Mouse (Mus musculus) CH12.LX (cell line): Measurements from ENCODE around the gene Slc26a3. TPM values are rescaled to one million over a fixed set of nuclear protein-coding genes. Genes with fewer than 3 reads are reported as not detected.

Source experiments
- DNase-seq: peaks from one replicate; pipeline ENCODE4 v3.0.0-alpha.2; 2013; ENCODE audit errors: extremely low read depth
- H3K27ac ChIP-seq: 2 replicates; pipeline ENCODE4 v1.5.1; 2012; ENCODE audit warnings: low read depth, mild to moderate bottlenecking, control low read depth, moderate library complexity; ENCODE audit not compliant: insufficient read depth
- H3K27me3 ChIP-seq: replicated peaks from 2 replicates; pipeline ENCODE3; 2012; ENCODE audit warnings: inconsistent platforms
- H3K36me3 ChIP-seq, 2 experiments: replicated peaks in 1 of 2; 2 replicates each; pipeline versions ENCODE3 to v1.6.1; 2012; ENCODE audit warnings: inconsistent platforms in 1 of 2, low read length in 1 of 2, mild to moderate bottlenecking in 1 of 2, mixed read lengths in 1 of 2, moderate library complexity in 1 of 2; ENCODE audit not compliant: control insufficient read depth in 1 of 2, insufficient read depth in 1 of 2
- H3K4me1 ChIP-seq, 2 experiments: 2 replicates each; pipeline ENCODE4 v1.6.1; 2012; ENCODE audit warnings: inconsistent platforms in 1 of 2, moderate library complexity in 1 of 2; ENCODE audit not compliant: insufficient read depth in 2 of 2, control insufficient read depth in 1 of 2
- H3K4me2 ChIP-seq: 2 replicates; pipeline ENCODE4 v1.6.1; 2012; ENCODE audit warnings: low read depth, mild to moderate bottlenecking, control low read depth; ENCODE audit not compliant: poor library complexity, insufficient read depth, severe bottlenecking
- H3K4me3 ChIP-seq, 3 experiments: fragments of 150-350 bp in 1 of 3; sonication (generic) in 1 of 3; replicated peaks in 1 of 3; 2 replicates each; pipeline versions ENCODE3 to v1.5.1; 2011 to 2012; ENCODE audit warnings: low read depth in 2 of 3, low read length in 2 of 3, mild to moderate bottlenecking in 2 of 3, moderate library complexity in 2 of 3, control low read depth in 1 of 3, improper control_type of control experiment in 1 of 3, inconsistent platforms in 1 of 3, mixed read lengths in 1 of 3; ENCODE audit not compliant: poor library complexity in 1 of 3
- H3K79me2 ChIP-seq: replicated peaks from 2 replicates; pipeline ENCODE4 v1.6.1; 2012; ENCODE audit warnings: mild to moderate bottlenecking, moderate library complexity; ENCODE audit not compliant: control insufficient read depth, poor library complexity, insufficient read depth, severe bottlenecking; ENCODE audit errors: extremely low read depth
- H3K9ac ChIP-seq: 2 replicates; pipeline ENCODE4 v1.6.1; 2012; ENCODE audit warnings: low read depth, mild to moderate bottlenecking, control low read depth, moderate library complexity; ENCODE audit not compliant: insufficient read depth
- H3K9me3 ChIP-seq: replicated peaks from 2 replicates; pipeline ENCODE3; 2012; ENCODE audit warnings: low read length, inconsistent platforms, mixed read lengths
- BHLHE40 ChIP-seq: IDR thresholded peaks from 2 replicates; pipeline ENCODE4 v1.6.1; 2011; ENCODE audit warnings: mild to moderate bottlenecking, low read depth, low read length, improper control_type of control experiment
- CHD1 ChIP-seq: IDR thresholded peaks from 2 replicates; pipeline ENCODE4 v1.6.1; 2012; ENCODE audit warnings: low read depth, low read length, improper control_type of control experiment, inconsistent platforms
- CHD2 ChIP-seq: IDR thresholded peaks from 2 replicates; pipeline ENCODE4 v1.6.1; 2011; ENCODE audit warnings: low read length, improper control_type of control experiment
- E2F4 ChIP-seq: IDR thresholded peaks from 2 replicates; pipeline ENCODE4 v1.6.1; 2011; ENCODE audit warnings: low read depth, low read length, improper control_type of control experiment; ENCODE audit not compliant: insufficient replicate concordance
- ETS1 ChIP-seq: conservative IDR thresholded peaks from 2 replicates; pipeline ENCODE4 v1.6.1; 2012; ENCODE audit warnings: low read depth, mild to moderate bottlenecking, inconsistent platforms, low read length, improper control_type of control experiment, moderate library complexity
- GABPA ChIP-seq: IDR thresholded peaks from 2 replicates; pipeline ENCODE4 v1.6.1; 2012; ENCODE audit warnings: low read depth, low read length, improper control_type of control experiment, inconsistent platforms; ENCODE audit not compliant: insufficient replicate concordance
- HCFC1 ChIP-seq: IDR thresholded peaks from 2 replicates; pipeline ENCODE4 v1.6.1; 2012; ENCODE audit warnings: low read depth, mild to moderate bottlenecking, inconsistent platforms, low read length, improper control_type of control experiment
- IRF4 ChIP-seq: IDR thresholded peaks from 2 replicates; pipeline ENCODE4 v1.6.1; 2014; ENCODE audit warnings: low read depth, mild to moderate bottlenecking, inconsistent platforms, low read length, improper control_type of control experiment
- JUN ChIP-seq: IDR thresholded peaks from 2 replicates; pipeline ENCODE4 v1.6.1; 2011; ENCODE audit warnings: low read depth, mild to moderate bottlenecking, low read length, improper control_type of control experiment, moderate library complexity; ENCODE audit not compliant: insufficient read depth
- JUND ChIP-seq: conservative IDR thresholded peaks from 2 replicates; pipeline ENCODE4 v1.6.1; 2011; ENCODE audit warnings: low read depth, low read length, improper control_type of control experiment
- KAT2A ChIP-seq: IDR thresholded peaks from 2 replicates; pipeline ENCODE4 v1.6.1; 2012; ENCODE audit warnings: low read length, improper control_type of control experiment, inconsistent platforms; ENCODE audit not compliant: insufficient replicate concordance
- MAX ChIP-seq: IDR thresholded peaks from 2 replicates; pipeline ENCODE4 v1.6.1; 2011; ENCODE audit warnings: low read length, improper control_type of control experiment
- MEF2A ChIP-seq: IDR thresholded peaks from 2 replicates; pipeline ENCODE4 v1.6.1; 2014; ENCODE audit warnings: low read depth, mild to moderate bottlenecking, inconsistent platforms, low read length, improper control_type of control experiment, borderline replicate concordance
- MXI1 ChIP-seq: IDR thresholded peaks from 2 replicates; pipeline ENCODE4 v1.6.1; 2011; ENCODE audit warnings: mild to moderate bottlenecking, low read depth, low read length, improper control_type of control experiment
- MYC ChIP-seq: IDR thresholded peaks from 2 replicates; pipeline ENCODE4 v1.6.1; 2011; ENCODE audit warnings: low read depth, mild to moderate bottlenecking, improper control_type of control experiment, low read length
- NELFE ChIP-seq: IDR thresholded peaks from 2 replicates; pipeline ENCODE4 v1.6.1; 2011; ENCODE audit warnings: low read depth, low read length, improper control_type of control experiment
- NRF1 ChIP-seq: IDR thresholded peaks from 2 replicates; pipeline ENCODE4 v1.6.1; 2014; ENCODE audit warnings: low read depth, mild to moderate bottlenecking, inconsistent platforms, low read length, improper control_type of control experiment, moderate library complexity
- POLR2A ChIP-seq: IDR thresholded peaks from 2 replicates; pipeline ENCODE4 v1.6.1; 2011; ENCODE audit warnings: low read depth, mild to moderate bottlenecking, improper control_type of control experiment, low read length
- RAD21 ChIP-seq: IDR thresholded peaks from 2 replicates; pipeline ENCODE4 v1.6.1; 2011; ENCODE audit warnings: low read depth, mild to moderate bottlenecking, low read length, improper control_type of control experiment, moderate library complexity
- SIN3A ChIP-seq: IDR thresholded peaks from 2 replicates; pipeline ENCODE4 v1.6.1; 2012; ENCODE audit warnings: low read length, improper control_type of control experiment, inconsistent platforms
- SMC3 ChIP-seq: IDR thresholded peaks from 2 replicates; pipeline ENCODE4 v1.6.1; 2011; ENCODE audit warnings: low read depth, low read length, improper control_type of control experiment
- TBP ChIP-seq: conservative IDR thresholded peaks from 2 replicates; pipeline ENCODE4 v1.6.1; 2011; ENCODE audit warnings: low read depth, low read length, improper control_type of control experiment
- UBTF ChIP-seq: IDR thresholded peaks from 2 replicates; pipeline ENCODE4 v1.6.1; 2012; ENCODE audit warnings: low read depth, mild to moderate bottlenecking, inconsistent platforms, low read length, improper control_type of control experiment, moderate library complexity
- USF1 ChIP-seq: IDR thresholded peaks from 2 replicates; pipeline ENCODE4 v1.6.1; 2014; ENCODE audit warnings: low read depth, mild to moderate bottlenecking, inconsistent platforms, low read length, improper control_type of control experiment
- USF2 ChIP-seq: conservative IDR thresholded peaks from 2 replicates; pipeline ENCODE4 v1.6.1; 2011; ENCODE audit warnings: low read depth, low read length, improper control_type of control experiment
- ZNF384 ChIP-seq: IDR thresholded peaks from 2 replicates; pipeline ENCODE4 v1.6.1; 2012; ENCODE audit warnings: low read depth, low read length, improper control_type of control experiment, inconsistent platforms
- dilution Hi-C: fragments of 300-500 bp; cut with MboI; formaldehyde crosslinking; loops from 2 replicates; pipeline ENCODE4 v1.14.3; 2020; ENCODE audit warnings: low sequenced_read_pairs; ENCODE audit not compliant: extremely low pct_unique_long_range_greater_than_20kb, extremely low pct_ligation_motif_present
- in situ Hi-C: fragments of 300-500 bp; cut with MboI; formaldehyde crosslinking; loops from 3 replicates; pipeline ENCODE4 v1.14.3; 2019; ENCODE audit warnings: low sequenced_read_pairs, low pct_ligation_motif_present, low pct_unique_long_range_greater_than_20kb, mixed read lengths
- polyA plus RNA-seq: library from polyadenylated mRNA; unstranded; fragments of >175 nt; gene quantifications from 2 replicates; pipeline ENCODE4 v1.2.1, GENCODE M21; 2012; ENCODE audit warnings: low read depth; ENCODE audit not compliant: insufficient read length
- total RNA-seq, 2 experiments: library from RNA; depleted of rRNA; stranded (reverse); fragments of 300-350 nt in 1 of 2; fragments of >200 nt in 1 of 2; gene quantifications; 2 replicates each; pipeline ENCODE4 v1.2.3; 2012 to 2014

Slc26a3 gene
- total and polyA plus RNA-seq, 3 experiments: not detected

DNA sequence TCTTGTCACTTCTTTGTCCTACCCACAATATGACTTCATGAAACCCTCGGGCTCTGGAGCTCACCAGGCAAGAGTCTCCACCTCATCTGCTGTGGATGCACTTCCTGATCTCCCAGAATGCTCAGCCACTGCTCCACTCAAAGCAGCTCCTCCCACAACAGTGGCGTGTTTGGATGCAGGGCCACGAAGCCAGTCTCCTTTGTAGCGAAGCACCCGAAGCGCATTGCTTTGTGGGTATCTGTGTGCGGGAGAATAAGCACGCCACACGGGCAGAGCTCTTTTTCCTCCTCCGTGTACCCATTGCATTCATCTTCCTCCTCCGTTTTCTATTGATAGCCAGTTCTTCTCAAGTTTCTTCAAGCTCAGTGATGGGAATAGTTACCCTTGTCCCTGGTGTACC lies 13.4 kb upstream of the Slc26a3 start:
- Histone ChIP-seq H3K4me3 (no peak overlapping the region), H3K9me3 (no peaks in the 10 kb centered on the region), H3K9ac (no peak overlapping the region), H3K4me2 (no peak overlapping the region), H3K4me1 (peaks cover 3 to 10% of the 10 kb centered on the region in 2 experiments; a peak in 2 of 4 replicates), H3K36me3 (no peaks in the 10 kb centered on the region), H3K79me2 (no peaks in the 10 kb centered on the region), H3K27ac (no peak overlapping the region), H3K27me3 (no peaks in the 10 kb centered on the region)
- in situ Hi-C loops: no loop called here
- DNase-seq: no peak
- no peak for TF ChIP-seq IRF4
- no peak for TF ChIP-seq ETS1
- TF ChIP-seq NELFE: no peak
- no peak for TF ChIP-seq MYC
- TF ChIP-seq JUND: no peak
- no peak for TF ChIP-seq KAT2A
- TF ChIP-seq USF1: no peak
- no peak for TF ChIP-seq JUN
- TF ChIP-seq MAX: no peak
- TF ChIP-seq CHD2: no peak
- no peak for TF ChIP-seq POLR2A
- TF ChIP-seq HCFC1: no peak
- no peak for TF ChIP-seq GABPA
- no peak for TF ChIP-seq RAD21
- dilution Hi-C loops: no loop called here

DNA sequence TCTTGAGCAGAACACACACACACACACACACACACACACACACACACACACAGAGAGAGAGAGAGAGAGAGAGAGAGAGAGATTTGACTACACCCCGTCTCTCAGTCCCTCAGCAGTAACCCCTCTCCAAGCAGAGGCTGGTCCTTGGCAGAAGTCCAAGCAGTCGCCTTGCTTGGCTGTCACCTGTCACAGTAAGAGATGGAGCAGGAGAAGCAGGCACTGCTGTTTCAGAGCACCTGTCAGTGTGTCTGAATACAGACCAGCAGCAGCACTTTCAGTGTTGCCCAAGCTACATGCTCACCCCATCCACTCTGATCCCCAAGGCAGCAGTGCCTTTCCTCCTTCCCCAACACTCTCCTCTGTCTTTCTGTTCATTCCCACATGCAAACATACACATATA lies 9.8 kb upstream of the Slc26a3 start:
- in situ Hi-C loops: no loop called here
- dilution Hi-C loops: no loop called here
- H3K4me2 ChIP-seq: no peak overlapping the region
- H3K4me3 ChIP-seq: no peak overlapping the region
- H3K27me3 ChIP-seq: no peaks in the 10 kb centered on the region
- TF ChIP-seq JUND: no peak
- no peak for TF ChIP-seq NRF1
- no peak for TF ChIP-seq JUN
- TF ChIP-seq HCFC1: no peak
- no peaks in the 10 kb centered on the region for H3K4me1 ChIP-seq
- no peaks in the 10 kb centered on the region for H3K36me3 ChIP-seq
- H3K9me3 ChIP-seq: no peaks in the 10 kb centered on the region
- H3K79me2 ChIP-seq: no peaks in the 10 kb centered on the region
- no peak overlapping the region for H3K27ac ChIP-seq
- no peak overlapping the region for H3K9ac ChIP-seq
- DNase-seq: no peak

DNA sequence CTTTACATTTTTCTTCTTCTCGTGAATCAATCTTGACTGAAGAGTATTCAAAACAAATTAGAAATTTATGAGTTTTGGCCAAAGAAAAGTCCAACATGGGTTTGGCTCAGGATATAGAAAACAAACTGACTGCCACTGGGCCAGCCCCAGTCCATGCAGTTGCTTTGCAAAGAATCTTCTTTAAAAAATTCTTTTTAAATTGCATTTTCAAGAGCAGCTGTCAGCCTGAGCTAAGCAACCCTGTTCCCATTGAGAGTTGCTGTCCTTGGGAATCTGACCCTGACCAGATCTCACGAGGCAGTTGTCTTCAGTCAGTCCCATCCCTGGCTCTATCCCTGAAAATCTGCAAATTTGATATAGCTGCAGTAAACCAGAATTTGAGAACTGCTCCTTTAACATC lies 8.2 kb upstream of the Slc26a3 start:
- Histone ChIP-seq H3K9me3 (no peaks in the 10 kb centered on the region), H3K36me3 (no peaks in the 10 kb centered on the region), H3K79me2 (no peaks in the 10 kb centered on the region), H3K4me3 (no peak overlapping the region), H3K27ac (no peak overlapping the region), H3K27me3 (no peaks in the 10 kb centered on the region), H3K4me1 (no peaks in the 10 kb centered on the region), H3K4me2 (no peak overlapping the region), H3K9ac (no peak overlapping the region)
- dilution Hi-C loops (no loop called here), in situ Hi-C loops (no loop called here)
- DNase-seq: no peak
- TF ChIP-seq NELFE (no peak), JUND (no peak), MXI1 (no peak), UBTF (no peak), BHLHE40 (no peak), RAD21 (no peak), CHD2 (no peak), ZNF384 (no peak), USF1 (no peak), CHD1 (no peak), SMC3 (no peak), MYC (no peak), IRF4 (no peak), E2F4 (no peak), USF2 (no peak), MEF2A (no peak), SIN3A (no peak), POLR2A (no peak), TBP (no peak), ETS1 (no peak)
- TF ChIP-seq, all 38 proteins: peak for 0
